Comparison of ENCODE assay signal across 10 mouse cellular contexts in the genomic region with DNA sequence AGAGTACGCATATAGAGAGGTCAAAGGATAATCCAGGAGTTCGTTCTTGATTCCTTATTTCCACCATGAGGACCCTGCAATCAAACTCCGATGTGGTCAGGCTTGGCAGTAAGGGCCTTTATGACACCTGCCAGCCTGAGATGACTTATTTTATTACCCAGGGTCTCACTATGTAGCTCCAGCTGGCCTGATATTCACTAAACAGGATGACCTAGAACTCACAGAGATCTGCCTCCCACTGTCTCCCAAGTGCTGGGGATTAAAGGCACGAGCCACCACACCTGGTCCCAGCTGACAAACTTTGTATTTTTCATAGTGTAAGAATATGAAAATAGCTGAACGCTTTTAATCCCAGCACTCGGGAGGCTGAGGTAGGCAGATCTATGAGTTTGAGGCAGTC. TPM values are rescaled to one million over a fixed set of nuclear protein-coding genes. Genes with fewer than 3 reads are reported as not detected.
DNase-seq lines count a peak whose midpoint lies in the region; ATAC-seq and TF ChIP-seq lines count a peak whose summit lies in the region.
"Had no signal": no experiment of that assay in that cellular context is flagged by ENCODE, and none has a peak within 500 bp of the region (broad histone marks: within the 10 kb centered on the region; RNA-seq: fewer than 3 reads in every experiment).

No protein-coding gene starts in this region.

- 62% methylated on average over 6 of the region's 6 CpGs for WGBS in heart, embryonic 12.5 days
- 66% methylated on average over 6 of the region's 6 CpGs for WGBS in lung, embryonic 15.5 days
- WGBS in hindbrain, postnatal 0 days: 68% methylated on average over 6 of the region's 6 CpGs
- WGBS in stomach, embryonic 16.5 days: 62% methylated on average over 6 of the region's 6 CpGs

- TF ChIP-seq CTCF in hindbrain, postnatal 0 days (IDR thresholded peaks at IDR 0.05; ENCODE audit: low read depth): no peak
- TF ChIP-seq CTCF in gastrocnemius, adult 2 months (IDR thresholded peaks at IDR 0.05): no peak

- H3K27me3 ChIP-seq in heart, embryonic 12.5 days (replicated peaks): no peaks in the 10 kb centered on the region
- H3K27me3 ChIP-seq in lung, embryonic 15.5 days: no peaks in the 10 kb centered on the region
- no peaks in the 10 kb centered on the region for H3K27me3 ChIP-seq in hindbrain, postnatal 0 days (ENCODE audit: insufficient read depth, low read length)
- no peaks in the 10 kb centered on the region for H3K27me3 ChIP-seq in stomach, embryonic 16.5 days (ENCODE audit: control insufficient read depth, insufficient read depth, low read length)

- peak overlapping the region; percentile 75; the same call in 1 of the 2 replicates for H3K4me2 ChIP-seq in heart, embryonic 12.5 days
- H3K4me2 ChIP-seq in lung, embryonic 15.5 days: peak overlapping the region; percentile 89; the same call in 1 of the 2 replicates
- H3K4me2 ChIP-seq in hindbrain, postnatal 0 days (ENCODE audit: low read depth, low read length): peak overlapping the region; percentile 62; the same call in 1 of the 2 replicates
- H3K4me2 ChIP-seq in stomach, embryonic 16.5 days (ENCODE audit: low read depth, low read length): peak overlapping the region; percentile 83

- H3K27ac ChIP-seq in heart, embryonic 12.5 days (ENCODE audit: poor library complexity, severe bottlenecking): no peak overlapping the region
- H3K27ac ChIP-seq in lung, embryonic 15.5 days: no peak overlapping the region
- H3K27ac ChIP-seq in hindbrain, postnatal 0 days: 0 out of 2 replicates have a peak overlapping the region, but pooled peaks have one; percentile 79
- H3K27ac ChIP-seq in stomach, embryonic 16.5 days (ENCODE audit: low read length): no peak overlapping the region
- no peak overlapping the region for H3K27ac ChIP-seq in gastrocnemius, adult 2 months
- H3K27ac ChIP-seq: liver, embryonic 15.5 days had no signal

- no peaks in the 10 kb centered on the region for H3K36me3 ChIP-seq in heart, embryonic 12.5 days
- H3K36me3 ChIP-seq in lung, embryonic 15.5 days: no peaks in the 10 kb centered on the region
- H3K36me3 ChIP-seq in hindbrain, postnatal 0 days (ENCODE audit: insufficient read depth, low read length): no peaks in the 10 kb centered on the region
- H3K36me3 ChIP-seq in stomach, embryonic 16.5 days (ENCODE audit: control insufficient read depth, insufficient read depth, low read length): no peaks in the 10 kb centered on the region
- H3K36me3 ChIP-seq: liver, embryonic 15.5 days had no signal

- no peak for ATAC-seq in heart, embryonic 12.5 days (ENCODE audit: insufficient number of reproducible peaks, low FRiP score)
- no peak for ATAC-seq in lung, embryonic 15.5 days (ENCODE audit: borderline replicate concordance, extremely low read depth, low FRiP score, low TSS enrichment)
- ATAC-seq in hindbrain, postnatal 0 days: no peak
- ATAC-seq in stomach, embryonic 16.5 days (ENCODE audit: insufficient read depth, low FRiP score): no peak

- DNase-seq in heart, postnatal 25 days (ENCODE audit: low spot score): no peak
- DNase-seq in lung, postnatal 36 days: no peak
- no peak for DNase-seq in hindbrain, postnatal 0 days (ENCODE audit: low spot score)
- no peak for DNase-seq in gastrocnemius, adult 2 months
- no peak for DNase-seq in right cerebral cortex, postnatal 4 days

- H3K9ac ChIP-seq in heart, embryonic 12.5 days: no peak overlapping the region
- no peak overlapping the region for H3K9ac ChIP-seq in lung, embryonic 15.5 days
- H3K9ac ChIP-seq in hindbrain, postnatal 0 days (replicated peaks; ENCODE audit: low read length): no peak overlapping the region
- no peak overlapping the region for H3K9ac ChIP-seq in stomach, embryonic 16.5 days (ENCODE audit: low read length)
- H3K9ac ChIP-seq: liver, embryonic 15.5 days had no signal

- intact Hi-C loops in heart, postnatal 25 days (cut with DNase I): no loop called here
- intact Hi-C loops in gastrocnemius, adult 2 months (cut with DNase I): no loop called here

- H3K9me3 ChIP-seq in heart, embryonic 12.5 days (replicated peaks): no peaks in the 10 kb centered on the region
- H3K9me3 ChIP-seq in lung, embryonic 15.5 days: no peaks in the 10 kb centered on the region
- no peaks in the 10 kb centered on the region for H3K9me3 ChIP-seq in hindbrain, postnatal 0 days (ENCODE audit: low read length)
- no peaks in the 10 kb centered on the region for H3K9me3 ChIP-seq in stomach, embryonic 16.5 days (replicated peaks; ENCODE audit: control insufficient read depth, low read length)
- H3K9me3 ChIP-seq: liver, embryonic 15.5 days had no signal

- no peak overlapping the region for H3K4me3 ChIP-seq in heart, embryonic 12.5 days
- no peak overlapping the region for H3K4me3 ChIP-seq in lung, embryonic 15.5 days
- H3K4me3 ChIP-seq in hindbrain, postnatal 0 days (ENCODE audit: low read length): no peak overlapping the region
- H3K4me3 ChIP-seq in stomach, embryonic 16.5 days (replicated peaks; ENCODE audit: low read length): no peak overlapping the region
- no peak overlapping the region for H3K4me3 ChIP-seq in gastrocnemius, adult 2 months
- H3K4me3 ChIP-seq: myocyte had no signal

- H3K4me1 ChIP-seq in heart, embryonic 12.5 days (replicated peaks): peaks cover 5% of the 10 kb centered on the region; the same call in 1 of the 2 replicates
- H3K4me1 ChIP-seq in lung, embryonic 15.5 days: peaks cover 12% of the 10 kb centered on the region
- no peaks in the 10 kb centered on the region for H3K4me1 ChIP-seq in hindbrain, postnatal 0 days (ENCODE audit: insufficient read depth, low read length)
- no peaks in the 10 kb centered on the region; the same call in none of the 2 replicates for H3K4me1 ChIP-seq in stomach, embryonic 16.5 days (ENCODE audit: control insufficient read depth, insufficient read depth, low read length)

RNA-seq across cellular contexts. Expression of gene Tubg2, which starts 0.6 kb away (rescaled TPM):
- 3.3 and 3.6 TPM in 2 replicates for polyA plus RNA-seq in heart, embryonic 12.5 days (2016; fragmentation: Nextera tagmentation; extraction: Ambion mirVana)
- total RNA-seq in heart, postnatal 25 days (2021): 1 to 10 TPM; 2.5 to 3.9 TPM
- 3.5 and 3.6 TPM in 2 replicates for polyA plus RNA-seq in lung, embryonic 15.5 days (2015; fragmentation: Nextera tagmentation; extraction: Ambion mirVana)
- total RNA-seq in hindbrain, postnatal 0 days (2014; rRNA removed): 29.7 and 40.8 TPM in 2 replicates
- 57.7 and 62.8 TPM in 2 replicates for polyA plus RNA-seq in hindbrain, postnatal 0 days (2015; fragmentation: Nextera tagmentation; extraction: Ambion mirVana)
- polyA plus RNA-seq in stomach, embryonic 16.5 days (2015; fragmentation: Nextera tagmentation; extraction: Ambion mirVana): 3.9 and 4.6 TPM in 2 replicates
- 1 to 10 TPM; 2.4 to 3.6 TPM for total RNA-seq in gastrocnemius, adult 2 months (2021)

RNA-seq across cellular contexts. Expression of gene Cntnap1, which starts 15.2 kb away (rescaled TPM):
- 0.37 and 0.71 TPM in 2 replicates for polyA plus RNA-seq in heart, embryonic 12.5 days (2016; fragmentation: Nextera tagmentation; extraction: Ambion mirVana)
- 1 to 10 TPM; 1.7 to 2.4 TPM for total RNA-seq in heart, postnatal 25 days (2021)
- polyA plus RNA-seq in lung, embryonic 15.5 days (2015; fragmentation: Nextera tagmentation; extraction: Ambion mirVana): 1.1 and 1.4 TPM in 2 replicates
- total RNA-seq in hindbrain, postnatal 0 days (2014; rRNA removed): 25.4 and 28.9 TPM in 2 replicates
- polyA plus RNA-seq in hindbrain, postnatal 0 days (2015; fragmentation: Nextera tagmentation; extraction: Ambion mirVana): 5.8 and 6.5 TPM in 2 replicates
- polyA plus RNA-seq in stomach, embryonic 16.5 days (2015; fragmentation: Nextera tagmentation; extraction: Ambion mirVana): 2.3 and 2.6 TPM in 2 replicates
- 1 to 10 TPM; 1.2 to 1.6 TPM for total RNA-seq in gastrocnemius, adult 2 months (2021)

RNA-seq across cellular contexts. Expression of gene Plekhh3, which starts 16.0 kb away (rescaled TPM):
- polyA plus RNA-seq in heart, embryonic 12.5 days (2016; fragmentation: Nextera tagmentation; extraction: Ambion mirVana): 10.4 and 10.6 TPM in 2 replicates
- 10 to 100 TPM; 24.5 to 28.5 TPM for total RNA-seq in heart, postnatal 25 days (2021)
- polyA plus RNA-seq in lung, embryonic 15.5 days (2015; fragmentation: Nextera tagmentation; extraction: Ambion mirVana): 19.8 and 19.9 TPM in 2 replicates
- 26.7 and 32.3 TPM in 2 replicates for total RNA-seq in hindbrain, postnatal 0 days (2014; rRNA removed)
- 8.8 TPM in 2 replicates for polyA plus RNA-seq in hindbrain, postnatal 0 days (2015; fragmentation: Nextera tagmentation; extraction: Ambion mirVana)
- polyA plus RNA-seq in stomach, embryonic 16.5 days (2015; fragmentation: Nextera tagmentation; extraction: Ambion mirVana): 17.6 and 18.7 TPM in 2 replicates
- 10 to 100 TPM; 20.7 to 35.3 TPM for total RNA-seq in gastrocnemius, adult 2 months (2021)

RNA-seq across cellular contexts. Expression of gene Ccr10, which starts 20.1 kb away (rescaled TPM):
- polyA plus RNA-seq in heart, embryonic 12.5 days (2016; fragmentation: Nextera tagmentation; extraction: Ambion mirVana): 0.15 and 0.36 TPM in 2 replicates
- under 1 TPM in 1 of 2 experiments, not detected in 1; 0.14 TPM for total RNA-seq in heart, postnatal 25 days (2021)
- 0.24 and 0.55 TPM in 2 replicates for polyA plus RNA-seq in lung, embryonic 15.5 days (2015; fragmentation: Nextera tagmentation; extraction: Ambion mirVana)
- 0.16 and 0.43 TPM in 2 replicates for total RNA-seq in hindbrain, postnatal 0 days (2014; rRNA removed)
- 0.88 and 1.0 TPM in 2 replicates for polyA plus RNA-seq in hindbrain, postnatal 0 days (2015; fragmentation: Nextera tagmentation; extraction: Ambion mirVana)
- 0.26 and 0.43 TPM in 2 replicates for polyA plus RNA-seq in stomach, embryonic 16.5 days (2015; fragmentation: Nextera tagmentation; extraction: Ambion mirVana)
- not detected for total RNA-seq in gastrocnemius, adult 2 months (2021)

RNA-seq across cellular contexts. Expression of gene Tubg1, which starts 35.4 kb away (rescaled TPM):
- polyA plus RNA-seq in heart, embryonic 12.5 days (2016; fragmentation: Nextera tagmentation; extraction: Ambion mirVana): 77.3 and 78.8 TPM in 2 replicates
- 10 to 100 TPM; 24.4 to 27.3 TPM for total RNA-seq in heart, postnatal 25 days (2021)
- polyA plus RNA-seq in lung, embryonic 15.5 days (2015; fragmentation: Nextera tagmentation; extraction: Ambion mirVana): 89.6 and 90.6 TPM in 2 replicates
- total RNA-seq in hindbrain, postnatal 0 days (2014; rRNA removed): 59.3 and 68.3 TPM in 2 replicates
- 71.5 and 72.8 TPM in 2 replicates for polyA plus RNA-seq in hindbrain, postnatal 0 days (2015; fragmentation: Nextera tagmentation; extraction: Ambion mirVana)
- polyA plus RNA-seq in stomach, embryonic 16.5 days (2015; fragmentation: Nextera tagmentation; extraction: Ambion mirVana): 63.0 and 63.5 TPM in 2 replicates
- 10 to 100 TPM; 22.0 to 30.2 TPM for total RNA-seq in gastrocnemius, adult 2 months (2021)

Comparison
In these comparisons a context has a peak if more than half of its experiments do, and no peak if none do; other contexts are left out.
1. RNA of gene Tubg2, which starts 0.6 kb away (polyA plus RNA-seq): 57.7 to 62.8 TPM in hindbrain, postnatal 0 days; 3.9 to 4.6 TPM in stomach, embryonic 16.5 days, 3.3 to 3.6 TPM in heart, embryonic 12.5 days and 3.5 to 3.6 TPM in lung, embryonic 15.5 days; every median in the first group is over 10 times any median in the second.
2. Peak in every context shown above with its lines, with median percentiles within 50 percentile points of each other: H3K4me2 ChIP-seq.